ENCODE assay signal across 9 mouse cellular contexts in genomic region chr2:174870284-174870683, GRCm38 (mm10).
DNase-seq lines count a peak whose midpoint lies in the region; ATAC-seq and TF ChIP-seq lines count a peak whose summit lies in the region.
"Had no signal": no experiment of that assay in that cellular context is flagged by ENCODE, and none has a peak within 500 bp of the region (broad histone marks: within the 10 kb centered on the region; RNA-seq: fewer than 3 reads in every experiment).

No protein-coding gene starts in this region.

- H3K27ac ChIP-seq in kidney, embryonic 15.5 days = no peak overlapping the region
- no peak overlapping the region for H3K27ac ChIP-seq in CH12.LX (ENCODE audit: insufficient read depth, low read depth)
- no peak overlapping the region for H3K27ac ChIP-seq in ES-E14 (ENCODE audit: insufficient read depth, low read depth, low read length, poor library complexity, severe bottlenecking)
- H3K27ac ChIP-seq in midbrain, postnatal 0 days (ENCODE audit: low read depth, low read length) = no peak overlapping the region

- peaks cover 42% of the 10 kb centered on the region for H3K4me1 ChIP-seq in kidney, embryonic 15.5 days
- peaks cover 0 to 22% of the 10 kb centered on the region in 2 experiments; a peak in 2 of 4 replicates for H3K4me1 ChIP-seq in CH12.LX (ENCODE audit: control insufficient read depth in 1 of 2, insufficient read depth in 2 of 2)
- no peaks in the 10 kb centered on the region for H3K4me1 ChIP-seq in ES-E14 (ENCODE audit: control insufficient read depth in 2 of 2, insufficient read depth in 2 of 2, low read length in 2 of 2, poor library complexity in 1 of 2)
- no peaks in the 10 kb centered on the region for H3K4me1 ChIP-seq in midbrain, postnatal 0 days (ENCODE audit: insufficient read depth, low read length)
- H3K4me1 ChIP-seq: megakaryocyte, embryonic 14.5 days had no signal

- peak; percentile 36 for DNase-seq in kidney, postnatal 10 days
- DNase-seq in CH12.LX (ENCODE audit: extremely low read depth) (peak; percentile 43), ES-E14 (ENCODE audit: low read depth, low spot score) (peak; percentile 47)
- no peak for DNase-seq in midbrain, postnatal 0 days (ENCODE audit: low spot score)
- no peak for DNase-seq in heart, postnatal 25 days (ENCODE audit: low spot score)
- DNase-seq in urinary bladder, adult 18-20 months (ENCODE audit: low spot score in 2 of 2) = no peak

- no peak; the same call in 1 of the 2 replicates for TF ChIP-seq RAD21 in CH12.LX (IDR thresholded peaks at IDR 0.05; ENCODE audit: low read depth, low read length)

- intact Hi-C loops in heart, postnatal 25 days (cut with DNase I) = no loop called here

- H3K4me2 ChIP-seq in kidney, embryonic 15.5 days = no peak overlapping the region
- H3K4me2 ChIP-seq in CH12.LX (ENCODE audit: insufficient read depth, low read depth, poor library complexity, severe bottlenecking) = no peak overlapping the region
- H3K4me2 ChIP-seq in midbrain, postnatal 0 days (ENCODE audit: low read depth, low read length, poor library complexity, severe bottlenecking) = no peak overlapping the region

- in situ Hi-C loops in CH12.LX (cut with MboI; ENCODE audit: low pct_ligation_motif_present, low pct_unique_long_range_greater_than_20kb, low sequenced_read_pairs) (no loop called here), ES-E14 (cut with MboI; ENCODE audit: low sequenced_read_pairs in 2 of 2, unreplicated experiment in 2 of 2) (no loop called here)

- H3K9me3 ChIP-seq in kidney, embryonic 15.5 days (replicated peaks) = no peaks in the 10 kb centered on the region
- H3K9me3 ChIP-seq in CH12.LX (replicated peaks; ENCODE audit: low read length) = no peaks in the 10 kb centered on the region
- H3K9me3 ChIP-seq in ES-E14 (ENCODE audit: control insufficient read depth, insufficient read depth, low read depth, low read length) = no peaks in the 10 kb centered on the region
- no peaks in the 10 kb centered on the region for H3K9me3 ChIP-seq in midbrain, postnatal 0 days (ENCODE audit: low read length)
- H3K9me3 ChIP-seq: megakaryocyte, embryonic 14.5 days had no signal

- no peaks in the 10 kb centered on the region for H3K36me3 ChIP-seq in kidney, embryonic 15.5 days
- H3K36me3 ChIP-seq in CH12.LX (replicated peaks in 1 of 2; ENCODE audit: control insufficient read depth in 1 of 2, insufficient read depth in 1 of 2, low read length in 1 of 2) (no peaks in the 10 kb centered on the region), ES-E14 (ENCODE audit: control insufficient read depth, insufficient read depth, low read length, poor library complexity, severe bottlenecking) (no peaks in the 10 kb centered on the region)
- no peaks in the 10 kb centered on the region for H3K36me3 ChIP-seq in midbrain, postnatal 0 days (ENCODE audit: insufficient read depth, low read length)

- H3K27me3 ChIP-seq in kidney, embryonic 15.5 days = no peaks in the 10 kb centered on the region
- H3K27me3 ChIP-seq in CH12.LX (replicated peaks) = peaks cover 4% of the 10 kb centered on the region
- no peaks in the 10 kb centered on the region for H3K27me3 ChIP-seq in midbrain, postnatal 0 days (ENCODE audit: insufficient read depth, low read length)

- 81% methylated on average over 5 of the region's 5 CpGs for WGBS in kidney, embryonic 15.5 days
- WGBS in midbrain, postnatal 0 days = 65% methylated on average over 5 of the region's 5 CpGs

- H3K9ac ChIP-seq in kidney, embryonic 15.5 days = no peak overlapping the region
- no peak overlapping the region for H3K9ac ChIP-seq in CH12.LX (ENCODE audit: insufficient read depth, low read depth)
- no peak overlapping the region for H3K9ac ChIP-seq in ES-E14 (ENCODE audit: insufficient read depth, low read depth, low read length, poor library complexity, severe bottlenecking)
- no peak overlapping the region for H3K9ac ChIP-seq in midbrain, postnatal 0 days (replicated peaks; ENCODE audit: low read length, poor library complexity, severe bottlenecking)

- no peak for ATAC-seq in kidney, embryonic 15.5 days (replicated peaks; ENCODE audit: low FRiP score)
- no peak for ATAC-seq in midbrain, postnatal 0 days (ENCODE audit: low FRiP score)
- ATAC-seq: intestine, embryonic 16.5 days had no signal

- dilution Hi-C loops in CH12.LX (cut with MboI; ENCODE audit: extremely low pct_ligation_motif_present, extremely low pct_unique_long_range_greater_than_20kb, low sequenced_read_pairs) = no loop called here

- no peaks in the 10 kb centered on the region for H3K79me2 ChIP-seq in CH12.LX (replicated peaks; ENCODE audit: control insufficient read depth, extremely low read depth, insufficient read depth, poor library complexity, severe bottlenecking)

- no peak for TF ChIP-seq EP300 in CH12.LX (IDR thresholded peaks at IDR 0.05; ENCODE audit: low read length)

- H3K4me3 ChIP-seq in kidney, embryonic 15.5 days (replicated peaks) = no peak overlapping the region
- H3K4me3 ChIP-seq in CH12.LX (replicated peaks in 1 of 3; ENCODE audit: low read depth in 2 of 3, low read length in 2 of 3, poor library complexity in 1 of 3) (no peak overlapping the region), ES-E14 (ENCODE audit: insufficient read depth in 1 of 2, low read depth in 1 of 2, low read length in 2 of 2, poor library complexity in 1 of 2, severe bottlenecking in 1 of 2) (no peak overlapping the region)
- no peak overlapping the region for H3K4me3 ChIP-seq in midbrain, postnatal 0 days (ENCODE audit: low read depth, low read length)
- H3K4me3 ChIP-seq: megakaryocyte, embryonic 14.5 days had no signal

- peak; percentile 47 to 63 for TF ChIP-seq CTCF in CH12.LX (conservative IDR thresholded peaks at IDR 0.05 in 1 of 2, IDR thresholded peaks at IDR 0.05 in 1 of 2; ENCODE audit: low read depth in 2 of 2, low read length in 2 of 2)
- peak; percentile 38 for TF ChIP-seq CTCF in midbrain, postnatal 0 days (IDR thresholded peaks at IDR 0.05)

- TF ChIP-seq POLR2A in CH12.LX (IDR thresholded peaks at IDR 0.05; ENCODE audit: low read depth, low read length) = no peak

TF ChIP-seq in CH12.LX, 34 proteins besides CTCF, POLR2A, EP300 and RAD21:
- TF ChIP-seq SMC3 (IDR thresholded peaks at IDR 0.05; ENCODE audit: low read depth, low read length) = peak; percentile 24; the same call in 1 of the 2 replicates
- no peak for TF ChIP-seq JUND (conservative IDR thresholded peaks at IDR 0.05; ENCODE audit: low read depth, low read length)

TF ChIP-seq in ES-E14, 5 proteins besides CTCF, POLR2A, EP300 and RAD21:
- TF ChIP-seq ZNF384 (IDR thresholded peaks at IDR 0.05; ENCODE audit: low read depth, low read length) (no peak), MAFK (IDR thresholded peaks at IDR 0.05; ENCODE audit: insufficient read depth, low read depth, low read length) (no peak), ZC3H11A (IDR thresholded peaks at IDR 0.05; ENCODE audit: borderline replicate concordance, low read depth, low read length) (no peak), CHD2 (IDR thresholded peaks at IDR 0.05; ENCODE audit: low read depth, low read length) (no peak)

Comparison
In these comparisons a context has a peak if more than half of its experiments do, and no peak if none do; other contexts are left out.
1. DNase-seq: peak in kidney, postnatal 10 days (single experiment), CH12.LX (single experiment) and ES-E14 (single experiment); none in midbrain, postnatal 0 days (single experiment), heart, postnatal 25 days (single experiment) and urinary bladder, adult 18-20 months (0 of 2).